Mouse (Mus musculus) MEL (cell line): Measurements from ENCODE around the gene Hoxd8. TPM values are rescaled to one million over a fixed set of nuclear protein-coding genes. Genes with fewer than 3 reads are reported as not detected.
A peak's percentile ranks its signal among the peaks of the same experiment; 100 is the strongest.

ENCODE experiments used
- DNase-seq: peaks from one replicate; pipeline ENCODE4 v3.0.0; 2011; ENCODE audit warnings: low read depth, low spot score
- H3K27ac ChIP-seq: 2 replicates; pipeline ENCODE4 v1.5.1; 2012; ENCODE audit warnings: low read depth, mild to moderate bottlenecking, control low read depth, low read length, moderate library complexity; ENCODE audit not compliant: control insufficient read depth
- H3K27me3 ChIP-seq, 2 experiments: fragments of 150-350 bp in 1 of 2; sonication (generic) in 1 of 2; 2 replicates each; pipeline ENCODE4 v1.6.1; 2012; ENCODE audit warnings: low read length in 2 of 2, mild to moderate bottlenecking in 2 of 2, improper control_type of control experiment in 1 of 2, moderate library complexity in 1 of 2; ENCODE audit not compliant: insufficient read depth in 2 of 2, control insufficient read depth in 1 of 2
- H3K36me3 ChIP-seq, 2 experiments: 2 replicates each; pipeline ENCODE4 v1.6.1; 2012 to 2014; ENCODE audit warnings: low read length in 2 of 2, improper control_type of control experiment in 1 of 2, inconsistent platforms in 1 of 2, mild to moderate bottlenecking in 1 of 2; ENCODE audit not compliant: insufficient read depth in 2 of 2, control insufficient read depth in 1 of 2
- H3K4me1 ChIP-seq, 2 experiments: fragments of 150-350 bp in 1 of 2; sonication (generic) in 1 of 2; 2 replicates each; pipeline ENCODE4 v1.6.1; 2012; ENCODE audit warnings: low read length in 2 of 2, improper control_type of control experiment in 1 of 2, mild to moderate bottlenecking in 1 of 2; ENCODE audit not compliant: insufficient read depth in 2 of 2, control insufficient read depth in 1 of 2
- H3K4me3 ChIP-seq, 2 experiments: fragments of 150-350 bp in 1 of 2; sonication (generic) in 1 of 2; 2 replicates each; pipeline ENCODE4 v1.5.1; 2012; ENCODE audit warnings: low read depth in 2 of 2, low read length in 2 of 2, mild to moderate bottlenecking in 2 of 2, moderate library complexity in 2 of 2, control low read depth in 1 of 2, improper control_type of control experiment in 1 of 2; ENCODE audit not compliant: control insufficient read depth in 1 of 2, insufficient read depth in 1 of 2
- H3K79me2 ChIP-seq: 2 replicates; pipeline ENCODE4 v1.6.1; 2012; ENCODE audit warnings: mild to moderate bottlenecking, low read length, moderate library complexity; ENCODE audit not compliant: control insufficient read depth, poor library complexity, insufficient read depth
- H3K9ac ChIP-seq: 2 replicates; pipeline ENCODE4 v1.6.1; 2012; ENCODE audit warnings: low read depth, mild to moderate bottlenecking, control low read depth, low read length, moderate library complexity; ENCODE audit not compliant: control insufficient read depth, poor library complexity, severe bottlenecking
- H3K9me3 ChIP-seq: fragments of 150-350 bp; sonication (generic); replicated peaks from 2 replicates; pipeline ENCODE4 v1.6.1; 2012; ENCODE audit warnings: mild to moderate bottlenecking, low read length, improper control_type of control experiment, moderate library complexity; ENCODE audit not compliant: insufficient read depth
- BHLHE40 ChIP-seq: IDR thresholded peaks from 2 replicates; pipeline ENCODE4 v1.6.1; 2012; ENCODE audit warnings: low read depth, mild to moderate bottlenecking, inconsistent platforms, low read length, improper control_type of control experiment, borderline replicate concordance
- CTCF ChIP-seq, 3 experiments: IDR thresholded peaks in 2 of 3; conservative IDR thresholded peaks in 1 of 3; 2 replicates each; pipeline ENCODE4 v1.5.1; 2011 to 2012; ENCODE audit warnings: low read length in 3 of 3, low read depth in 2 of 3, mild to moderate bottlenecking in 2 of 3, improper control_type of control experiment in 1 of 3, inconsistent platforms in 1 of 3, mixed read lengths in 1 of 3, moderate library complexity in 1 of 3; ENCODE audit not compliant: control insufficient read depth in 1 of 3, insufficient read depth in 1 of 3, poor library complexity in 1 of 3, severe bottlenecking in 1 of 3
- GABPA ChIP-seq: IDR thresholded peaks from 2 replicates; pipeline ENCODE4 v1.6.1; 2012; ENCODE audit warnings: low read depth, mild to moderate bottlenecking, inconsistent platforms, low read length, improper control_type of control experiment, moderate library complexity
- GATA1 ChIP-seq: IDR thresholded peaks from 2 replicates; pipeline ENCODE4 v1.6.1; 2011; ENCODE audit warnings: low read depth, low read length, improper control_type of control experiment
- JUND ChIP-seq: IDR thresholded peaks from 2 replicates; pipeline ENCODE4 v1.6.1; 2011; ENCODE audit warnings: low read depth, mild to moderate bottlenecking, improper control_type of control experiment, low read length
- MAX ChIP-seq: IDR thresholded peaks from 2 replicates; pipeline ENCODE4 v1.6.1; 2011; ENCODE audit warnings: low read length, improper control_type of control experiment
- MYB ChIP-seq: IDR thresholded peaks from 2 replicates; pipeline ENCODE4 v1.6.1; 2011; ENCODE audit warnings: mild to moderate bottlenecking, low read depth, low read length, improper control_type of control experiment
- NRF1 ChIP-seq: IDR thresholded peaks from 2 replicates; pipeline ENCODE4 v1.6.1; 2014; ENCODE audit warnings: low read depth, mild to moderate bottlenecking, inconsistent platforms, low read length, improper control_type of control experiment, moderate library complexity; ENCODE audit not compliant: poor library complexity, insufficient read depth, severe bottlenecking
- POLR2A ChIP-seq, 2 experiments: IDR thresholded peaks; 2 replicates each; pipeline ENCODE4 v1.6.1; 2011 to 2012; ENCODE audit warnings: low read length in 2 of 2, mild to moderate bottlenecking in 2 of 2, control low read depth in 1 of 2, improper control_type of control experiment in 1 of 2, low read depth in 1 of 2, moderate library complexity in 1 of 2; ENCODE audit not compliant: control insufficient read depth in 1 of 2, insufficient read depth in 1 of 2, poor library complexity in 1 of 2
- RAD21 ChIP-seq: IDR thresholded peaks from 2 replicates; pipeline ENCODE4 v1.6.1; 2011; ENCODE audit warnings: mild to moderate bottlenecking, low read depth, low read length, improper control_type of control experiment
- SMC3 ChIP-seq: IDR thresholded peaks from 2 replicates; pipeline ENCODE4 v1.6.1; 2011; ENCODE audit warnings: low read depth, low read length, improper control_type of control experiment
- TCF12 ChIP-seq: IDR thresholded peaks from 2 replicates; pipeline ENCODE4 v1.6.1; 2014; ENCODE audit warnings: low read depth, mild to moderate bottlenecking, inconsistent platforms, low read length, improper control_type of control experiment, moderate library complexity
- USF2 ChIP-seq, 2 experiments: IDR thresholded peaks; 2 replicates each; pipeline ENCODE4 v1.6.1; 2011 to 2012; ENCODE audit warnings: improper control_type of control experiment in 2 of 2, low read length in 2 of 2, borderline replicate concordance in 1 of 2, inconsistent platforms in 1 of 2, low read depth in 1 of 2, mild to moderate bottlenecking in 1 of 2; ENCODE audit not compliant: insufficient read depth in 1 of 2
- ZC3H11A ChIP-seq: IDR thresholded peaks from 2 replicates; pipeline ENCODE4 v1.6.1; 2012; ENCODE audit warnings: low read depth, mild to moderate bottlenecking, inconsistent platforms, low read length, improper control_type of control experiment
- ZKSCAN1 ChIP-seq: IDR thresholded peaks from 2 replicates; pipeline ENCODE4 v1.6.1; 2012; ENCODE audit warnings: low read depth, mild to moderate bottlenecking, inconsistent platforms, low read length, improper control_type of control experiment, moderate library complexity
- ZMIZ1 ChIP-seq: IDR thresholded peaks from 2 replicates; pipeline ENCODE4 v1.6.1; 2012; ENCODE audit warnings: low read depth, mild to moderate bottlenecking, inconsistent platforms, low read length, improper control_type of control experiment, moderate library complexity
- ZNF384 ChIP-seq: IDR thresholded peaks from 2 replicates; pipeline ENCODE4 v1.6.1; 2012; ENCODE audit warnings: low read depth, mild to moderate bottlenecking, inconsistent platforms, low read length, improper control_type of control experiment
- polyA plus RNA-seq, 2 experiments: library from polyadenylated mRNA; stranded (reverse) in 1 of 2; unstranded in 1 of 2; fragments of >175 nt in 1 of 2; fragments of >200 nt in 1 of 2; gene quantifications; 2 replicates each; pipeline versions ENCODE4 v1.2.1 to v1.2.4; 2012; ENCODE audit warnings: low replicate concordance in 2 of 2, low read depth in 1 of 2; ENCODE audit not compliant: insufficient read length in 2 of 2, insufficient read depth in 1 of 2, missing spikeins in 1 of 2
- total RNA-seq: library from RNA; depleted of rRNA; stranded (reverse); fragments of 300-350 nt; gene quantifications from 2 replicates; pipeline ENCODE4 v1.2.3, GENCODE M21; 2012

Gene Hoxd8
- total and polyA plus RNA-seq, 3 experiments = 4.7 to 7.4 TPM; not detected in 1

DNA sequence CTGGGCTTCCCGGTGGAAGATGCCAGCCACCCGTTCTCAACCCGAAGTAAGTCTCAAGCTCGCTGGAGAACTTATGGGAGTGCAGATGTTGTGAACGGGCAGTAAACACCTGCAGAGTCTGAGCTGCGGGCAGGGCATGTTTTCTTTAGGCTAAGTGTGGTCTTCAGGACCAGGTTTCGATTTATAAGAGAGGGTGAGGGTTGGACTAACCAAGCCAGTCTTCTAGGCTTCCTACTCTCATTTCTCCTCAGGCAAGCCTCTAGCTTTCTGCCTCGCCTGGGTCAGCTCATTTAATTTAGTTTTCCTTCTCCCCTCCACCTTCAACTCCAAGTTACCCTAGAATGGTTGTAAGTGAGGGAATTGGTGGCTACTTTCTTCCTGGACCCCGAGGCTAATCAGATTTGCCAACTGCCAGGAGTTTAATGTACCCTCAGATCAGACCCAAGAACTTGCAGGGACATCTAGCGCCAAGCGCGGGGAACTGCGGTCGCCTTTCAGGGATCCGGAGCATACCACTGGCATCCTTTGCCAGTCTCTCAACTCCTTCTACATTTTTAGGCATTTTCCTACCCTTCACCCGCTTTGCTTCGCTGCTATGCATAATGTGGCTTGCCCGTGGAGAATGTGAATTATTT, 41.0 kb upstream of the Hoxd8 start:
- peak overlapping the region; percentile 42 for H3K9ac ChIP-seq
- no peak for TF ChIP-seq MYB
- peak; percentile 91 for TF ChIP-seq SMC3
- no peak for TF ChIP-seq USF2 (IDR thresholded peaks at IDR 0.05; ENCODE audit: borderline replicate concordance in 1 of 2, insufficient read depth in 1 of 2, low read depth in 1 of 2, low read length in 2 of 2)
- no peak for TF ChIP-seq MAX
- TF ChIP-seq POLR2A (IDR thresholded peaks at IDR 0.05; ENCODE audit: control insufficient read depth in 1 of 2, insufficient read depth in 1 of 2, low read depth in 1 of 2, low read length in 2 of 2, poor library complexity in 1 of 2) = no peak
- TF ChIP-seq CTCF (IDR thresholded peaks at IDR 0.05 in 2 of 3, conservative IDR thresholded peaks at IDR 0.05 in 1 of 3; ENCODE audit: control insufficient read depth in 1 of 3, insufficient read depth in 1 of 3, low read depth in 2 of 3, low read length in 3 of 3, poor library complexity in 1 of 3, severe bottlenecking in 1 of 3) = peak; percentile 80 to 91 (median 89)
- 0 out of 2 replicates have a peak, but pooled peaks have one; percentile 15 for TF ChIP-seq ZNF384
- TF ChIP-seq GATA1 = peak; percentile 57
- peak; percentile 77 for TF ChIP-seq ZC3H11A
- peak; percentile 95 for TF ChIP-seq RAD21
- H3K4me1 ChIP-seq = no peaks in the 10 kb centered on the region
- H3K27ac ChIP-seq = no peak overlapping the region
- peak; percentile 81 for DNase-seq
- no peaks in the 10 kb centered on the region for H3K9me3 ChIP-seq
- H3K36me3 ChIP-seq = no peaks in the 10 kb centered on the region
- no peaks in the 10 kb centered on the region for H3K27me3 ChIP-seq
- peak overlapping the region; percentile 68 to 84 for H3K4me3 ChIP-seq
- H3K79me2 ChIP-seq = no peaks in the 10 kb centered on the region

DNA sequence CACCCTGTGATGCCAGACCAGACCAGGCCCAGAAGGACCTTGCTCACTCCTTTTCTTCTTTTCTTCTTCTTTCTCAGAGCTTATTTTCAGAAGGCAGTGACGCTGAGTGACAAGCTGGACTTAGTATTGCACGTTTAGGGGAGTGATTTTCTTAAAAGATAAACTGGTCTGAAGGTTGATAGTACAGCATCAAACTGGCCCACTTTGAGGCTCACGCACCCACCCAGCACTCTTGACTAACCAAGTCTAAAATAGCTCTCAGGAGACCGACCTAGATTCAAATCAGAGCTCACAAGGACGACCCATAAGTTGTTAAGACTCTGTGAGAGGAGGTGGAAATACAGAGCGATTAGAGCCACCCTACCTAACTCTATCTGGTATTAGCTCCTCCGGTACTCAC, 38.0 kb upstream of the Hoxd8 start:
- Histone ChIP-seq H3K9ac (no peak overlapping the region), H3K9me3 (no peaks in the 10 kb centered on the region), H3K4me3 (no peak overlapping the region), H3K79me2 (no peaks in the 10 kb centered on the region), H3K27me3 (no peaks in the 10 kb centered on the region), H3K4me1 (no peaks in the 10 kb centered on the region), H3K36me3 (no peaks in the 10 kb centered on the region), H3K27ac (no peak overlapping the region)
- DNase-seq = no peak
- TF ChIP-seq ZKSCAN1 (no peak), NRF1 (no peak), MYB (no peak), BHLHE40 (no peak), ZNF384 (no peak), JUND (no peak), POLR2A (IDR thresholded peaks at IDR 0.05; ENCODE audit: control insufficient read depth in 1 of 2, insufficient read depth in 1 of 2, low read depth in 1 of 2, low read length in 2 of 2, poor library complexity in 1 of 2) (no peak), CTCF (IDR thresholded peaks at IDR 0.05 in 2 of 3, conservative IDR thresholded peaks at IDR 0.05 in 1 of 3; ENCODE audit: control insufficient read depth in 1 of 3, insufficient read depth in 1 of 3, low read depth in 2 of 3, low read length in 3 of 3, poor library complexity in 1 of 3, severe bottlenecking in 1 of 3) (no peak), TCF12 (no peak), SMC3 (no peak), GABPA (no peak), ZMIZ1 (no peak)
